Mouse (Mus musculus): Measurements from ENCODE around the gene Pcbp3.
A peak's percentile ranks its signal among the peaks of the same experiment; 100 is the strongest.
"Not testable (repeated sequence)": the region's sequence is repeated elsewhere in the genome, so short reads cannot be mapped to it uniquely, and the experiment has no call there.

Pcbp3 gene

DNA sequence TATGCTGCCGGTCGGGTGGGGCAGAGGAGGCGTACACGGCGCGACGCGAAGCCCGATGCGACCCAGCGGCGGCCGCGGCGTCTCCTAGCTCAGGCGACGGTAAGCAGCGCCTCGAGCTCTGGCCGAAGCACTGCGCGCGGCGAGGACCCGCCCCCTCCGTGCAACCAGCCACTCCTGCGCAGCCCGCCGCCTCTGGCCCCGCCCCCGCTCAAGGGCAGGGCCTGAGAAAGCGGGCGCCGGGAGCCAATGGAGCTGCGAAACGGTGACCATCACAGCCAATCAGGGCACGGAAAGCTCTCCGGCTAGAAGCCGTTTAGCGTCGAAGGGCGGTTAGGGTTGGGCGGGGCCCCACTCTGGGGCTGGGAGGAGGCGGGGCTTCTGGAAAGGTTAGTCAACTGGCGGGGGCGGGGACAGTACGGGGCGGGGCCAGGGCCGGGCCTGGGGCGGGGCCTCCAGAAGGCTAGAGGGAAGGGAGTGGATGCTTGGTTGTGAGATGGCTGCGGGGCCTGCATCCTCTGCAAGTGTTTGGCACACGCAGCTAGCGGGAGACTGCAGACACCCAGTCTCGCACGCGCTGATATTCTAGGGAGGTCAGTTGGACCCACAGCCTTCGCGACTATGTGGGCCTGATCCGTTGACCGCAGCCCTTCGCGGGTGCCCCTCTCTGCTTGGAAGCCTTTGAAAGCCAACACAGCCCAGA, at the start of gene Pcbp3:
Gene Pcbp3, minus strand, starts transcription at position 98 of the 700 bp plus-strand sequence.
- DNase-seq (ENCODE audit: inconsistent age in 2 of 2, low spot score in 1 of 2), result peak; percentile 99

DNA sequence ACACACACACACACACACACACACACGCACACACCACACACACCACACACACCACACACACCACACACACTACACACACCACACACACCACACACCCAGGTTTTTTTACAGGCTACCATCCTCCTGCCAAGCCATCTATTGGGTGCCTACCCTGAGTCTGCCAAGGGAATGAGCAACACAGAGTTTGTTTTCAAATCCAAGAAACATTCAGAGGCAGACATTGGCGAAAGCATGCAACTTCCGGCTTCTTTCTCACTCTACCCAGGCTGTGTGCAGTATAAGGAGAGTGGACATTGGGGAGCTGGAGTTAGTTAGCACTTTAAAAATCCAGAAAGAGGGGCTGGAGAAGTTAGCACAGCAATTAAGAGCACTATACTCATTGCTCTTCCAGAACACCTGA, 47.0 kb upstream of the Pcbp3 start:
- peak in 1 of 2 experiments; percentile 60 for DNase-seq (ENCODE audit: inconsistent age in 2 of 2, low spot score in 1 of 2)

DNA sequence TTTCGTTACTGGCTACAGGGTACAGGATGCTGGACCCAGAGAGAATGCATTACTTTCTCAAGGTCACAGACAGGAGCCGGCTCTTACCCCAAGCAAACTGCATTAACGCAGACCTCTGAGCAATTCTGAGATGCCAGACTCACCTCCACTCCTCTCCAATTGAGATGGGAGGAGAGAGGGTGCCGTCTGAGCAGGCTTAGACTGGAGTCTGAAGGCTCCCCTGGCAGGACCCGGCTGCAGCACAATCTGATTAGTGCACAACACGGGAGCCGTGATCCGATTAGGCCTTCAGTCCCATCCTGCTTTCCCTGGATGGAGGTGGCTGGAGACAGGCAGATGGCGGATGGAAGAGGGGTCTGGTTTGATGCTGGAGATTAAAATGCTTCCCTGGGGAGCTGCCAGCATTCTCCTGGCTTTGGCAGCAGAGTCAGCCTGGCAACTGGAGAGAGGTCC, 46.4 kb upstream of the Pcbp3 start:
- DNase-seq (ENCODE audit: inconsistent age in 2 of 2, low spot score in 1 of 2), result peak; percentile 75 to 87

DNA sequence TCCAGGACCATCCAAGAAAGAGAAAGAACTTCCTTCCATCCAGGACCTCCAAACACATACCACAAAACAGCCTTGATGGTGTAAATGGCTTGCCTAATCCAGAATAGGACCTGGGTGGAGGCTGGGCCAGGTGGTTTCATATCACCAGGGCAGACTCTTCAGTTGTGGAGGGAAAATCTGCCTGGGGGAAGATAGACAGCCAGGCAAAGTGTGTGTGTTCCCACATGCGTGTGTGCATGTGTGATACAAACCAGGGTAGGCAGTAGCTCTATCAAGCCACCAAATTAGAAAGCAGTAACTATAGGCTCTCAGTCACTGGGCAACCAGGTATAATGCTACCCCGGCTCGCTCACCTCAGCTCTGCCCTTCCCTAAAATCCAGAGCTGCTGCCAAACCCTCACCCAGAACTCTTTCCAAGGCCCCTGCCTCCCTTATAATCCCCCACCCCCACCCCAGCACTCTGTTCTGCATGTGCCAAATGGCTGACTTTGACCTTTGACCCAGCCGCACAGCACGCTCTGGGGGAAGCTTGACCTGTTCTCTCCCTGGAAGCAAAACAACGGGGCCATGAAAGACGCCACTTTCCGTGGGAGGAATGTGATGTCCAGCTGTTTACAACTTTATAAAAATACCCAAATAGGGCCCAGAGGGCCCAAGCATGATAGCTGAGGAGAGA, 45.9 kb upstream of the Pcbp3 start:
- DNase-seq (ENCODE audit: inconsistent age in 2 of 2, low spot score in 1 of 2), result peak; percentile 40 to 43

DNA sequence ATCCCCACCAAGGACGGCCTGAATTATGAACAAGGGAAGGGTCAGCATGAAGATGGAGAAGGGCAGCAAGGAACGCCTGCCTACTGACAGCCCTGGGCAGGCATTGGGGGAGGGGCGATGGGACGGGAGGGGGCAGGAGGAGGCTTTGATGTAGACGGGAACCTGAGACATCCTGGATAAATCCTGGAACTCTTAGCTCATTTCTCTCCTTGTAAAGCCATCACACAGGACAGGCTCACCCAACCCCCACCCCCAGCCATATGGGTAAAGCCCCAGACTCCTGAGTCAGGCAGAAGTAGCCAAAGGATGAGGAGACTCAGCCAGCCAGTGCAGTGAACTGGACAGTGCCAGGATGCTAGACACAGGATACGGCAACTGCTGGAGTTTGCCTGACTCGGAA, 43.2 kb upstream of the Pcbp3 start:
- DNase-seq (ENCODE audit: inconsistent age in 2 of 2, low spot score in 1 of 2), result no peak

DNA sequence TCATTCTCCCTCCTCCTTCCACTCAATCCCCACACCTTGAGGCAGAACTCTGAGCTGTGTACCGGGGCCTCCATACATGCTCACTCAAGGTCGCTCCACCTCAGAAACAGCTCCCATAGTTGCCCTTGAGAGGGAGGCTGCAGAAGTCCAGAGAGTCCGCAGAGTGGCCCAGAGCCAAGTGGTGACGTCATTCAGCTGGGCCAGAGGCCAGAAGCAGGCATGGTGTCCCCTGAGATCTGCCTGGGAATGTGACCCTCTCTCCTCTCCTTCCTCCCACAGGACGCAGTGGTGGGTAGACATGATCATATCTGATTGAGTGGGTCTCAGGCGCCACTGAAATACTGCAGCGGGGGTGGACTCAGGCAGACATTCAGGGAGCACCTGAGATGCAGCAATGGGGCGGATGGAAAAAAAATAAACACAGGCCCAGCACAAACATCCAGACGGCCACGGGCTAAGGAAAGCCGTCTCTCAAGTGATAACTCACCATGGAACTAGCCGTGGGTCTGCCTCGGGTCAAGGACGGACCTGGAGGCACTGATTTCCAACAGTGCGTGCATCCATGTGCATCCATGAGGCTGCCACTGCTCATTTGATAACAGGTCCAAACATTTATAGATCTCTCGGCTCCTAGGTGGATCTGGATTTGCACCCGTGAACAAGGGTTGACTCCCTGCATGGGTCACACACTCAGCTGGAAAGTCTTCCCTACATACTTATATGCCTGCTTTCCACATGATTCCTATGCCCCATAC, 36.2 kb upstream of the Pcbp3 start:
- peak; percentile 96 to 98 for DNase-seq (ENCODE audit: inconsistent age in 2 of 2, low spot score in 1 of 2)

DNA sequence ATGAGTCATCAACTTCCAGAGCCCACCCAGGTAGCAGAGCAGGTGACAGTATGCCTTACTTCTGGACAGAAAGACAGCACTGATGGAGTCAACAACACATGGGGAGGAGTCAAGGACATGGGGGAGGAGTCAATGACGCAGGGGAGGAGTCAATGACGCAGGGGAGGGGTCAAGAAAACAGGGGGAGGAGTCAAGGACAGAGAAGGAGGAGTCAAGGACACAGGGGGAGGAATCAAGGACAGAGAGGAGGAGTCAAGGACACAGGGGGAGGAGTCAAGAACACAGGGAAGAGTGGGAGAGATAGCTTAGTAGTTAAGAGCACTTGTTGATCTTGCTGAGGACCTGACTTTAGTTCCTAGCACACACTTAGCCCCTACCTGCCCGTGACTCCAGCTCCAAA, 30.8 kb upstream of the Pcbp3 start:
- DNase-seq (ENCODE audit: inconsistent age in 2 of 2, low spot score in 1 of 2), result no peak

DNA sequence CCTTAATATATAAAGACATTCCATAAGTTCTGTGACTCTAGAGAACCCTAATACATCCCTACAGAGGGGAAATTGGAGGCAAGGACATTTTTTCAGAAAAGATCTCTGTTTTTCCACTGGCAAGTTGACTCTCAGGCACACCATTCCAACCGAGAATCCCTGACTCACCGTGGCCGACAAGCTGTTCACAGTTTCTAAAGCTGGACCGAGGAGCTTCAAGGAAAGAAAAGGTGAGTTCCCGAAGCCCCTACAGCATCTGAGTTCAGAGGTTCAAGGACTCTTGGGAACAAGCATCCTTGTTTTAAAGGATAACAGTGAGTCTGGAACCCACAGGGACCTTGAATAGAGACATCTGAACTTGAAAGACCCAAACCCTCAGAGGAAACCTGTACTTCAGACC, 26.9 kb upstream of the Pcbp3 start:
- DNase-seq (ENCODE audit: inconsistent age in 2 of 2, low spot score in 1 of 2), result no peak

DNA sequence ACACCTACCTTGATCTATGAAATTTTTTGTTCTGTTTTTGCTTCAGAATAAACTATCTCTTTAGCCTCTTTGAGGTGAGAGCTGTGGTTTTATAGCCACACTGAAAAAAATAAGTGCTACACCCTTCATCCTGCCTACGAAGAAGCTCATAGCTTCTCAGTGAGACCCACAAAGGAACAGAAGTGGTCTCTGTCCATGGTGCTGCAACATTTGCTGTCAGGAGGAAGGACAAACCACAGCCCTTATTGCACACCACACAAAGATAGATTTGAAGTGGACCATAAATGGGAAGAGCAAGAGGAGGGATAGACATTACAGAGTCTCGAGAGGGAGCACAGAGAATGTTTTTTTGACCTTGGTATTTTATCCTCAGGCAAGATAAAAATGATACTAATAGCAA, 16.4 kb upstream of the Pcbp3 start:
- peak; percentile 36 to 70 for DNase-seq (ENCODE audit: inconsistent age in 2 of 2, low spot score in 1 of 2)

DNA sequence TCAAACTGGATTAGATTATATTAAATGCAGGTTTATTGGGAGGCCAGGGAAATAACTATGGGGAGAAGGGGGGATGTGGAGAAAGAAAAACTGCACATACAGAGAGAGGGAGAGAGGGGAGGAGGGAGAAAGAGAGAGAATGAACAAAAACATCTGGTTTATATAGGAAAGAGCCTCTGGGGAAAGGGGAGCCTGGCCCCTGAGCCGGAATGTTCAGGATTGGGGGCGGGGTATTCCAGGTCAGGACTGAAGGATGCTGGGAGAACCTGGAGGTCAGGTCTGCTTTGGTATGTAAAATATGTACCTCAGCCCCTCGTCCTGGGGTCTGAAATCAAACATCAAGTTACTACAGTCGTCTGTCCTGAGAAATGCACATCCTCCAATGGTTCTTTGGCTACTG, 15.0 kb upstream of the Pcbp3 start:
- DNase-seq (ENCODE audit: inconsistent age in 2 of 2, low spot score in 1 of 2), result no peak

DNA sequence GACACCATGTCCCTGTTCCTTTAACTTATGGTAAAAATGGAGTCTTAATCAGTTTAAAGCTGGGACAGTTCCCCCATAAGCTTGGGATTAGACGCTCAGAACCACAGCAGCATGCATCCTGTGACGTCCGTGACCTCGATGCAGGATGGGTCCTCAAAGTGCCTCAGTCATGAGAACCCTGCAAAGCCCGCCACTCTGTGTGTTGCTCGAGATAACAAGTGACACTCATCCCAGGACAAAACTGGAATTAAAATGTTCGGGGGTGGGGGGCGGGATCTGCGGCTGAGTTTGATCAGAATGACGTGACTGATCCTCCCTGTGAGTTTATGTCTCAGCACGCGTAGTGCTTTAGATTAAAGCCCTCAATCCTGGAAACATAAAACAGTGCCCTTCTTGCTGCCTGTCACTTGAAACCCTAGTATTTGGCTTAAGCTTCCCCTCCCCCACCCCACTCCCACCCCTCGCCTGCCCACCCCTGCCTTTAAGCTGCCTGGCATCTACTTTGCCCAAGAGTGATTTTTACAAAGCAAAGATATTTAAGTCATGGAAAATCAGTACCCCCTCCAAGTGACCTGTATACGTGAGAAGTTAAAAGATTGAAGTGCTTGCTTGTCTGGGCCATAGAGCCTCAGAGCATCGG, 12.2 kb upstream of the Pcbp3 start:
- no peak for DNase-seq (ENCODE audit: inconsistent age in 2 of 2, low spot score in 1 of 2)

DNA sequence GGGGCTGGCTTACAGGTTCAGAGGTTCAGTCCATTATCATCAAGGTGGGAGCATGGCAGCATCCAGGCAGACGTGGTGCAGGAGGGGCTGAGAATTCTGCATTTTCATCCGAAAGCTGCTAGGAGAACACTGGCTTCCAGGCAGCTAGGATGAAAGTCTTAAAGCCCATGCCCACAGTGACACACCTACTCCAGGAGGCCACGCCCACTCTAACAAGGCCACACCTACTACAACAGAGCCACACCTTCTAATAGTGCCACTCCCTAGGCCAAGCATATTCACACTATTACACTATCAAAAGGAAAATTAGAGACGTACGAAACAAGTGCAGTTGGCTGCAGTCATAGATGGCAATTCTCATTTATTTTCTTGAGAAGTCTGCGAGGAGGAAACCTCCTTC, 10.6 kb upstream of the Pcbp3 start:
- DNase-seq (ENCODE audit: inconsistent age in 2 of 2, low spot score in 1 of 2), result not testable (repeated sequence)

DNA sequence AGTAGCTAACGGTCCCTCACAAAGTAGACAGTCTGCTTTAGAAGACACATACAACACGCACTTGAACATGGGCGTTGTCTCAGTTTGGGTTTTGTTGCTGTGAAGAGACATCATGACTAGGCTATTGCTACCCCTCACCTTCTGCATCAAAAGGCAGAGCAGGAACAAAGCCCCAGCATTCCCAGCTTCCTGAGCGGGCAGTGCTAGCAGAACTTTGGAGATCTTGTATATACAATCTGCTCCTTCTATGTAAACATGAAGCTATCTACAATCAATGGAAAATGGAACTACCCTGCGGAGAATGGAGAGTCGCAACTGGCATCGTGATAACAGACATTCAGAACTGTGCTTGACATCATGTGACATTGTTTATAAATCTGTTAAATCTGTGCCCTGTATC, 9.3 kb upstream of the Pcbp3 start:
- DNase-seq (ENCODE audit: inconsistent age in 2 of 2, low spot score in 1 of 2), result no peak

DNA sequence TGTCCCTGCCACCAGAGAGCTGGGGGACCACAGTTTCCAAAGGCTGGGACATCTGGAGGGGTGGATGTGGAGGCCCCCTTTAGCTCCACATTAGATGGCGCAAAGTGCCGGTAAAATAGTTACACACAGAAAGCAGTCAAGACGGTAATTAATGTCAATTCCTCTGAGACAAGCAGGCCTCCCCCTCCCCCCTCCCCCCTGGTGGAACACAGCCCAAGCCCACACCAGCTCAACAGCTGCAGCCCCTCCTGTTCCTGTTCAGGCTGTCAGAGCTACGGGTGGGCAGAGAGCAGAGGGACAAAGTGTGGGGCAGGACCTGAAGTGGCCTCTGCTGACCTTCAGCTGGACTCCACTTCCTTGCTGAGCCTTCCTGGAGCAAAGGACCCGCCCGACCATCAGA, 2.7 kb upstream of the Pcbp3 start:
- DNase-seq (ENCODE audit: inconsistent age in 2 of 2, low spot score in 1 of 2), result peak; percentile 23 to 48

DNA sequence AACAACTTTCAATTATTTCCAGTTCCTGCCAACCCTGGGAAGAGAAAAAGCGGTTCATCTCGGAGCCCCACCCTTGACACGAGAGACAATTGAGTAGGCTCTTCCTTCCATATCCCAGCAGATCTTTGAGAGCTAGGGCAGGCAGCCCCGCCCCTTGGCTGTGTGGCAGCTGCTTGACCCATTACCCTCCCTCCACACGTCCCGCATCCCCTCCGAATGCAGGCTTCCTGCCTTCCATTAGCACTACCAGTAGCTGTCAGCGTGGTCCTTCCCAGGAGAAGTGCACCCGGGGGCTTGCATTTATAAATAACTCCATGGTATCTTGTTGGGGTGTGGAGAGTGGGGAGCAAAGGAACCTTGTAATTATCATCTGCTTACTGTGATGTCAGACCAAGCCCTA, 2.3 kb upstream of the Pcbp3 start:
- peak; percentile 30 to 51 for DNase-seq (ENCODE audit: inconsistent age in 2 of 2, low spot score in 1 of 2)

DNA sequence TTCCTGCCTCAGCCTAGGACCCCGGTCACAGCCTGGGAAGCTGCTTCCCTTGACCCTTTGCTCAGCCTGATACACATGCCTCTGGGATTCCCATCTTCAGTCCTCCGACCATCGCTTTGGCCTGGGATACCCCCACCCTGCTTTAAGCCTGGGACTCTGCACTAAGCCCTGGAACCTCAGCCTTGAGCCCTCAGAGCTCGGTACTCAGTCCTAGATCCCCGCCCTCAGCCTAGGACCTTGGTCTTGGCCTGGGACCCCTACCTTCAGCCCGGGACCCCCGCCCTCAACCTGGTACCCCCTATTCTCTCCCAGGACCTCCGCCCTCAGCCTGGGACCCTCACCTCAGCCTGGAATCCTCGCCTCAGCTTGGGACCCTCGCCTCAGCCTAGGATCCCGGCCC, 531 bp downstream of the Pcbp3 start:
- no peak for DNase-seq (ENCODE audit: inconsistent age in 2 of 2, low spot score in 1 of 2)

DNA sequence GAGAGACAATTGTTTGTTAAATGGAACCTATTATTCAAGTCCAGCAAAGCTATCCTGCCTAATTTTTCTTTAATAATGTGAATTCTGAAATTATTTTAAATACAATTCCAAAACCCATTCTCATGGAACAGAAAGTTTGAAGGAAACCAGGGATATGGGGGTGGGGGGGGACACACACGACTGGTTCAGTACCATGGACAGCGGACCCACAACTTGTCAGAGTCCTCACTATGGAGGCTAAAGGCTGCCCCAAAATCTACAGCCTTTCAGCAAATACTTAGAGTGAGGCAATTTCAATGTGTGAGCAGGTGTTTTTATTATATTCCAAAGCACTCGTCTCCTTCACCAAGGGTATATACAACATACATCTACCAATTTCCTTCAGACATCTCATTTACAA, 3.5 kb downstream of the Pcbp3 start:
- no peak for DNase-seq (ENCODE audit: inconsistent age in 2 of 2, low spot score in 1 of 2)

DNA sequence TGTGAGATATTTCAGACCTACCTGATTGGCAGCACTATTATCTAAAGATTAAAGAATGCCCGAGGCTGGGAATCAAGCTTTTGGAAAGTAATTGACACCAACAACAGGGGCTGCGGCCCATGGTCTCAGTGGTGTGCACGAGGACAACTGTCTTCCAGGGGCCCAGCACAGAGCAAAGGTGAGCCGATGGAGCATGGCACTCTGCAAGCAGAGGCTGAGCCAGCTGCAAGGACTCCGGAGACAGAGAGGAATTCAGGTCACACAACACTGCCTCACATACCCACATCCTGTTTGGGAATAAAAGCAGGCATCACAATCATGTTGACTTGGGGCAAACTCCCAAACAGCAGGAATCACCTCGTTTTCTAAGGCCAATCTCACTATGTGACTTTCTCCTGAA, 5.5 kb downstream of the Pcbp3 start:
- DNase-seq (ENCODE audit: inconsistent age in 2 of 2, low spot score in 1 of 2), result peak in 1 of 2 experiments; percentile 20

DNA sequence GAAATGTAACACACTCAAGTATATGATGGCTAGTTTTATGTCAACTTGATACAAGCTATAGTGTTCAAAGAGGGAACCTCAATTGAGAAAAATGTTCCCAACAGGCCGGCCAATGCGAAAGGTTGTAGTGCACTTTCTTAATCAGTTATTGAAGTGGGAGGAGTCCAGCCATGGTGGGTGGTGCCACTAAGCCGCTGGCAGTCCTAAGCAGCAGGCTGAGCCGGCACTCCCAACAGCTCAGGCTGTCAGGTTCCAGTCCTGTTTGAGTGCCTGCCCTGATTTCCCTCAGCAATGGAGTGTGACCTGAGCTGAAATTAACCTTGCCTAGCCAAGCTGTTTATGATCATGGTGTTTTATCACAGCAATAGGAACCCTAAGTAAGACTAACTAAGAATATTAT, 20.6 kb downstream of the Pcbp3 start:
- DNase-seq (ENCODE audit: inconsistent age in 2 of 2, low spot score in 1 of 2), result no peak

DNA sequence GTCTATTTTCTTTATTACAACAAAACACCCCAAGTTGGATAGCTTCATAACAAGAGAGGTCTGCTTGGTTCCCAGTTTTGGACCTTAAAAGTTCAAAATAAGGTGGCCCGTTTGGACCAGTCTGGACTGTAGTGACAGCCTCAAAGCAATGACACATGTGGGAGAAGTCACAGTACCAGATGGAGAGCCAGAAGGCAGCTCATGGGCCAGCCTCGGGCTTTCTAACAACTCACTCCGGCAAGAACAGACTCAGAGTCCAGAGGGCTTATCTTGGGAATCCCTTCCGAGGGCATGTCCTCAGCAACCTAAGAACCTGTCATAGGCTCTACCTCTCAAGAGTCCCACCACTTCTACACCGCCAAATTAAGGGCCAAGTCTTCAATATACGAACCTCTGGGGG, 24.9 kb downstream of the Pcbp3 start:
- no peak for DNase-seq (ENCODE audit: inconsistent age in 2 of 2, low spot score in 1 of 2)

DNA sequence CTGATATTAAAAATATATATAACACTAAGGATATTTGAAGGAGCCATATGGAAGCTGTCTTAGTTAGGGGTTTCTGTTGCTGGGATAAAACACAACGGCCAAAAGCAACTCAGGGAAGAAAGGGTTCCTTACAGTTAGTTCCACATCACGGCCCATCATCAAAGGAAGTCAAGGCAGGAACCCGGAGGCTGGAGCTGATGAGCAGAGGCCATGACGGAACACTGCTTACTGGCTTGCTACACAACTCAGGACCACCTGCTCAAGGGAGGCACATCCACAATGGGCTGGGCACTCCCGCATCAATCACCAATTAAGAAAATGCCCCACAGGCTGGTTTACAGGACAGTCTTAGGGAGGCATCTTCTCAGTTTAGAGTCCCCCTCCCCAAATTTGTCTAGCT, 26.9 kb downstream of the Pcbp3 start:
- no peak for DNase-seq (ENCODE audit: inconsistent age in 2 of 2, low spot score in 1 of 2)

DNA sequence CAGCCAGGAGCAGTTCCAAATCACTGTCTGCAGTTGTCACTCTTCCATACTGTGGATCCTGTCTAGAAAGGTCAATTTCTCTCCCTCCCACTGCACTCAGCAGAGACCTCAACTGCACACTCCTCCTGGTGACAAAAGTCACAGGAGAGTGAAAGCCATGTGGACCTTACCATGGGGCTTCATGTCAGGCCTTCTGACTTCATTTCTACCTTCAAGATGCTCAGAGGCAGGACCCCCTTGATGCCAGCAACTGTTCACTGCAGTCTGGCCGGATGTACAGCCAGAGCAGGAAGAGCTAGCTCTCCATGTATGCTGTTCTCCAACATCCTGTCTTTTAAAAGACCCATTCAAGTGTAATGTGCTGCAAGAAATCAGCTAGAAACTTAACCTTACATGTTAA, 29.9 kb downstream of the Pcbp3 start:
- DNase-seq (ENCODE audit: inconsistent age in 2 of 2, low spot score in 1 of 2), result no peak

Measured in adrenal gland, adult (tissue).